Mouse (Mus musculus): ENCODE results near the gene C9.
A peak's percentile ranks its signal among the peaks of the same experiment; 100 is the strongest.

The C9 gene

DNA sequence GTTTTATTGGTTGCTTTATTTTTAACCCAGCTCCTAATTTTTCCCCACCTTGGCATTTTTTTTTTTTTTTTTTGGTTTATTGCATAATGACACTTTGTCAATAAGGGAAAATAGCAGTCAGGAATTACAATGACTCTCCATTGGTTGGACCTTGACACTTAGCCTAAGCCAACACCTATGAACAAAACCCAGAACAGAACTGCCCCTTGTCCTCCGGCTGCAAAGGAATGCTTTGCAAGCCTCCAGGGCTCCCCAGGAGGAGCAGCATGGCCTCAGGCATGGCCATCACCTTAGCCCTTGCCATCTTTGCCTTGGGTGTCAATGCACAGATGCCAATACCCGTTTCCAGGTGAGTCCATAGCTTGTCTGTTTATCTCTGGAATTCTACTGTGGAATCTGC lies at the start of gene C9:
Gene C9 (plus strand): TSS at position 193 of the 400 bp plus-strand sequence.
- no peak for DNase-seq

DNA sequence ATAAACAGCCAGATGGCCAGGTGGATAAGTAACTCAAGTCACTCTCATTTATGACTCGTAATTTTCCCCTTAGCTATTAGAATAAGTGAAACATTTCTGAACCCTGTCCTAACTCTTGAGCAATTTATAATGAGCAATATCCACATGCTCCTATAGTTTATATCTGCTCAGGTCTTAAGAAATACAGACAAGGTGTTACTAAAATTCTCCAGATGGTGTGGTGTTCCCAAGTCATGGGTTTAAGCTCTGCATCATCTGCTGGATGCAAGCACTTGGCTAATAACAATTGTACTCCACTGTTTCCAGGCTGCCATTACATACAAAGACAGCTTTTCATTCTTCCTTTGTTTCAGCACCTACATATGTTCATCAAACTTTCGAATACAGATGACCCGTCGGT lies 46.9 kb upstream of the C9 start:
- DNase-seq: no peak

DNA sequence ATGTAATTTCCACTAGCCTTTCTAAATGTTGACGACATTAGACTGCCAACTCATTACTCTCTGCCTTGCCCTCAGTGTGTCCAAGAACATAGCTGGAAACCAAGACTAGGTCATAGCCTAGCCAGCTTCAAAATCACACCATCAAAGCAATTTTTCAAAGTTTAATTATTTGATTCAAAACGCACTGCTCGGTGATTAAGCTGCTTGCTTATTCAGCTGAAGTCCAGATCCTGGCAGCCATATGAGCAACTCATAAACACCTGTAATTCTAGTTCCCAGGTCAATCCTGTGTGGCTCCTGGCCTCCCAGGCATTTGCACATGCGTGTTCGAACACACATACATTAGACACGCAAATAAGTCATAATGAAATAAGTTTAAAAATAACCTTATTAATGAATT lies 46.2 kb upstream of the C9 start:
- no peak for DNase-seq

DNA sequence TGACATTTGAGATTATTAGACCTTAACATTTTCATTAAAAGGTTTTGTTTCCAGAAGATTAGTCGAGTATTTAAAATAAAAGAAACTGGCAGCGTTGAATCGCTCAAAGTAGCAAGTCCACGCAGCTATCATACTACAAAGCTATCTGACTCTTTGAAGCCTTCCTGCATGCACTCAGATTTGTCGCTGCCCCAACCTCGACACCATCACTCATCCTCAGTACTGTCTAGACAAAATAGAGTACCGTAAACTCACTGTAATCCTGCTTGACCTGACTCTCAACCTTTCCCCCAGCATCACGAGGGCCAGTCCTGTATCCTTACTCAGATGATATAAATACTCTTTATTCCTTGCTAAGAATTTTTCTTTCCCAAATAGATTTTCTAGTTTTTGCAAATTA lies 45.0 kb upstream of the C9 start:
- DNase-seq: no peak

DNA sequence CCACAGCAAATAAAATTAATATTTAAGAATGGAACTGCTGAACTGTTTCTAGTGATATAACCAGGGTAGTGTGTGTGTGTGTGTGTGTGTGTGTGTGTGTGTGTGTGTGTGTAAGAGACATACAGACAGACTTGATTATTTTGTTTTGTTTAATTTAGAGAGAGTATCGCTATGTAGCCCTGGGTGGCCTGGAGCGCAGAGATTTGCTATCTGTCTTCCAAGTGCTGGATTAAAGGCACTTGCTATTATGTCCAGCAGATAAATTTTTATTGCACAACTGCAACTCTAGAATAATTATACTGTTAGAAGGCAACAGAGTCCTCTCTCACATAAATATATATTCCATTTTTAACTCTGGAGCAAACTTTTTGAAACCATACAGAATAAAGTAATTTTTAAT lies 42.7 kb upstream of the C9 start:
- DNase-seq: no peak

DNA sequence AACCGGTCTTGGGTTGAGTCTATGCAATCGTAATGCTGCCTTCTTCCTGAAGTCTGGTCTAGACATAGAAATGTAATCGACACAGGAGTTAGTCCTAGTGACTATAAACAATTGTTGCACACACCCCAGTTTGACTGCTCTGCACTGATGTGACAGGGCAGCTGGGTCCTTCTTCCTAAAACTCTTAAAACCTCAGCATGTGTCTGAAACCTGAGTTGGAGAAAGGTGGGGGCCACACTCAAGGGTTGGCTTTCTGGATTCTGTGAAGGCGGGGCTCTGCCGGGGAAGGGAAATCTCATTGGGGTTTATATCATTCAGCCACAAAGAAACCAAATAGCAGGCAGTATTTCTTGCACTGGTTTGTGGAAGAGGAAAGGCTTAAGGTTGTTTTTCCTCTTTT lies 41.0 kb upstream of the C9 start:
- DNase-seq: no peak

DNA sequence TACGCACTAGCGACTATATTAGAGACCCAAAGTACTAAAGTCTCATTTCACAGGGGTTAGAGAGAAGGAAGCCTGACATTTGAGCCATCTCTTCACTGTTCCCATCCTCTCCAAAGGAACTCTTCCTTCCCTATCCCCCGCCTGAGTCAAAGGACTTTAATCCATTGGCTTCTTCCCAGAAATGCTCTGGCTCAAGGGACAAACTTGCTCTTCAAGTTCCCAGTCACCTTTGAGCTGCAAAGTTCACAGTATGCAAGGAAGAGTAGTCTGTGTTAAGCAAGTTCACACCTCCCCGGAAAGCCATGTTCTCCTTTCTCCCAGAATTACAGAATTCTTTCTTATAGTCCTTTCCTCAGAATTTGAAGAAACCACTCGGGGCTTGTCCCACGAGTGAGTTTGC lies 38.4 kb upstream of the C9 start:
- no peak for DNase-seq

DNA sequence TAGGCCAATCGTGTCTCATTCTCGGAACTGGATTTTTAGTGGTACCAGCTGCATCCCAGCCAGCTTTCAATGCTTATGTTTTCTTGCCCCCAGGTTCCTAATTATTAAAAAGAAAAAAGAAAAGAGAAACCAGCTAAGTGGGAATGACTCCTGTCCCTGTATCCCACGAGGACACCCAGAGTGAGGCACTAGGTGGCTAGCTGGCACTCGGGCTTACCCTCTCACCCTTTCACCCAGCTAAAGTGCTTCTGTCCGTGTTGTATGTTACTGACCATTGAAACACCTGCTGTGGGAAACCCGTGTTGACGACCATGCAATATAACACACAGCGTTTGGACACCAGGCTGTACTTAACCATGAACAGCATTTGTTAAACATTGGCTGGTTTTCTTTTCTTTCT lies 36.1 kb upstream of the C9 start:
- no peak for DNase-seq

DNA sequence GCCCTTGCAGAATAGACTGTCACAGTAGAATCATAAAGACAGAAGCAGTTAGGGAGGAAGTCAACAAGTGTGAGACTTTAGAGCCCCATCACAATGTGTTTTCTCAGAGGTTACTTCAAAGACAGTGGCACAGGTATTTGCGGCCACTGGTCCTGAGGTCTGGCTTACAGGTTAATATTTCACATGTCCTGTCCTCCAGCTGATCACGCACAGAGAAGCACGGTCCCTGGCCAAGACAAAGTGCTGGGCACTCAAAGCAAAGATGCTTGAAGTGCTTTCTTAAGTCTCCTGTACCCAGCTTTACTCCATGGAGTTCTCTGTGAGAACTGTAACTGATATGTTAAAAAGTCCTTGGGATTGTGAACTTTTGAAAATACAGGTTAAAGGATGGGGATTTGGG lies 35.0 kb upstream of the C9 start:
- no peak for DNase-seq

DNA sequence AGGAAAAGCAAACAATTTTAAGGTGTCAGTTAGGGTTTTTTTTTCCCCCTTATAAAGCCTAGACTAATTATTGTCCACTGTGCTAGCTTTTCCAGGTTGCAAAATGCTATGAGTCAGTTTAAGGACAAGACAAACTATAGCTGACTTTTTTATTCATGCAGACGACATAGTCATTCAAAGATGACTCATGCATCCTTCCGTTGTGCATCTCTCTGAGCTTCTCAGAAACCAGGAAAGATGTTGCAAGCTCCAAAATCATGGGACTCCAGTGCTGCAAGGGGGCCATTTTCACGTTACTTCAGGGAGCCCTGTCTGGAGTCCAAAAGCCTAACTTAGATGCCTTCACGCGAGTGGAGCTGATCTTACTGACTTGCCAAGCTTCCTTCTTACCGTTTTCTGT lies 33.8 kb upstream of the C9 start:
- no peak for DNase-seq

DNA sequence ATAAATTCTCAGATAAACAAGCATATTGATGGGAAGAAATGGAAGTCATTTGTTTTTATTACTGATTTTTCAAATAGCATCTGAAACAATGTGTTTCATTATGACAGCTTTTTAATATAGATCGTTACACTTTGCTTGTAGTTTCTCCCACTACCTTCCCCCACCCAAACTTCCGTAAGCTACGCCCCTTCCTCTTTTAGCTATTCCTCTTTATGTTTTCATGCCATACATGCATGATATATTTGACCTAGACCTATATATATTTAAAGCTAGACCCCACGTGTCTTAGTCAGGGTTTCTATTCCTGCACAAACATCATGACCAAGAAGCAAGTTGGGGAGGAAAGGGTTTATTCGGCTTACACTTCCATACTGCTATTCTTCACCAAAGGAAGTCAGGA lies 29.8 kb upstream of the C9 start:
- no peak for DNase-seq

DNA sequence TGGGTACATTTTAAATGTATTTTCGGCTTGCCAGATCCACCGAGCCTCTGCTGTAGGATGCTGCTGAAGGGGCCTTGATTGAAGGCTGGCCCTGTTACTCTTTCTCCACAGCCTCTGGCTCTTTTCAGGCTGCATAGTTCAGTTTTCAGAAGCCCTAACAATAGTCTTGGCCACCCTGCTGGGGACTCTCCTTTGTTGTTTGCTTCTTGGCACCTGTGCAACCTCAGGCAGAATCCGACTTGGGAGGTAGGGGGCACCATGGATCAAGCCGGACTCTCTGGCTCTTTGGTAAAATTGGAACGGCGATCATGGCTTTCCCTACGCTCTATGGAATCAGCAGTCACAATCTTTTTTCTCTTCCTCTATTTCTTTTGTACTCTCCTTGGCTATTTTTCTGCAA lies 13.3 kb upstream of the C9 start:
- no peak for DNase-seq

DNA sequence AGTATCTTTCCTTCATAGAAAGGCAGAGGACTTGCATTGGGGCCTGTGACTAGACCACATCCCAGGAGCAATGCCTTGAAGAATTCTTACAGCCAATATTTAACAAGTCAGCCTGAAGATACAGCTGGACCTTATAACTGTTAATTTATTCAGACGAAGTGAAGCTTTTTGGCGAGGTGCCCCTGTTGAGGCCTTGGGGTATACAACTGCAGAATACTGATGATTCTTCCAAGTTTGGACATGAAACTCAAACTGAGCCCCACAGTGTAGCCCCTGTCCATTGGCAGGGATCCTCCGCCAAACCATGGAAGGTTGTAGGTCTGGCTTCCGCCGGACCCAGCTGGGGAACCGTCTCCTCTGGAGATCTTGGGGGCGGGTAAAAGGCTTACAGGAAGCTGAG lies 12.7 kb upstream of the C9 start:
- DNase-seq: peak; percentile 44 to 59

DNA sequence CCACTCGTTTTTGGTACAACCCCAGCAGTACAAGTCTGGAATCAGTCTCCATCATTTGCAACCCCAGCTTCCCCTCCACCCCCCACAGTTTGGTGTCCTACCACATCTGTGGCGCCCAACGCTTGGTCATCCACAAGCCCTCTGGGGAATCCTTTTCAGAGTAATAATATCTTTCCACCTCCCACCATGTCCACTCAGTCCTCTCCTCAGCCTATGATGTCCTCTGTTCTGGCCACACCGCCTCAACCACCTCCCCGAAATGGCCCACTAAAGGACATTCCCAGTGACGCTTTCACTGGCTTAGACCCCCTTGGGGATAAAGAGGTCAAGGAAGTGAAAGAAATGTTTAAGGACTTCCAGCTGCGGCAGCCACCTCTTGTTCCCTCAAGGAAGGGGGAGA lies 9.8 kb upstream of the C9 start:
- no peak for DNase-seq

DNA sequence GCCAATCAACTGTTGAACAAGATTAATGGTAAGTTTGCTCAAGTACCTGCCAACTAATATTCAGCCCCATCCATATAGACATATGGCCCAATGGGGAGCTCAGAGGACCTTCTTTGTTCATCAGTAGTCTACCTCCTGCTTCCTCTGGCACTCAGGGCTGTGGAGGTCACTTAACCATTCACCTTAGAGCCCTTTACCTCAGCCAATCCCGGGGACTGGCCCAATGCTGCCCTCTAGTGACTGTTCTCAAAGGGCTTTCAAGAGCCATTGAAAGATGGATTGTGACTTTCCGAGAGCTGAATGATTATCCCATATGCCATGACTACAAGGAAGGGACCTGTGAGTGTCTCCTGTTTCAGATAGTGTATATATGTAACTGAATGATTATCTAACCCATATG lies 9.4 kb upstream of the C9 start:
- peak in 1 of 2 experiments; percentile 51 for DNase-seq

DNA sequence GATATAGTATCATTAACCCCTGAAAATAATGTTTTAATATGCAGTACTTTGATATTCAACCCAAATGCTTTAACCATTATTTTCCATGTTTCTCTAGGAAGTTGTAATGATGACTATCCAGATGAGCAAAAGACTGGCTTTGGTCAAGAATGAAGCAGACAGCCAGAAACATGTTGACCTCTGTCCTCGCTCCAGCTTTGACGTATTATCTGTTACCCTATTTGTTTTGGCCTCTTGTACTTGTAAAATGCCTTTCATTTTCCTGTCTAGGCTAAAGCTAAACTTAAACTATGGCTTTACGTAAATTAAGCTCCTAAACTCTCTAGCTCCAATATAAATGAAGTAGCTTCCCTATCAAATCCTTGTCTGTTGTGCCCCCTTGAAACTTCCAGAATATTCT lies 6.4 kb upstream of the C9 start:
- no peak for DNase-seq

DNA sequence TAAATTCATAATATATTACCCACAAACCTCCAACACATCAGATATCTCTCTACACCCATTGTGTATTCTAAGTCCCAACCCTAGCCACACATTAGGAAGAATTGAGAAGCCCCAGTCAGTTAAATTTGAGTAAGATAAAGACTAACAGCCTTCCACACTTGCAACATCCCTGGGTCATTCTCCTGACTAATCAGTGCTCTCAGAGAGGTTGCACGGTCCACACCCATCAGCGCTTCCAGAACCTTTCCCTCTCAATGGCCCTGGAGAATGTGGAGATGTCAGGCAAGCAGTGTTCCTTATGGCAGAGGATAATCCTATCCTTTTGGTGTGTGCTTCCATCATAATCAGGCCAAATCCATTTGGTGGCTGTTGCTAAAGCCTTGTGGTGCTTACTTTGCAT lies 675 bp upstream of the C9 start:
- no peak for DNase-seq

DNA sequence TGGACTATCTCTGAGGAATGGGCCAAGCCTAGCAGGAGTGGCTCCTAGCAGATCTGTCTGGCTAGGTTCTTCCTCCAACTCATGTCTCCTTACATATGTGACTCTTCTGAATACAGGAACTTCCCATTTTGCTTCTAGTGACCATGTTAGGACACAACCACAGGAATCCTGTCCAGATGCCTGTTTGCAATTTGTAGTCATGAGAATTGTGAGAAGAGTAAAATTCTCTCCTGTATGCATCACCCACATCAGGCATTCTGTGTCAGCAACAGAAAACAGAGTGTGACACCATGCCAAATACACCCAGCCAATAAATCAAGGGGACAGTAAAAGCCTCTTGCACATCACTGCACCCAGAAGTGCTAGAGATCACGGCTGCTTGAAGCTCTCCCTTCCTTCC lies 1.1 kb downstream of the C9 start:
- DNase-seq: no peak

DNA sequence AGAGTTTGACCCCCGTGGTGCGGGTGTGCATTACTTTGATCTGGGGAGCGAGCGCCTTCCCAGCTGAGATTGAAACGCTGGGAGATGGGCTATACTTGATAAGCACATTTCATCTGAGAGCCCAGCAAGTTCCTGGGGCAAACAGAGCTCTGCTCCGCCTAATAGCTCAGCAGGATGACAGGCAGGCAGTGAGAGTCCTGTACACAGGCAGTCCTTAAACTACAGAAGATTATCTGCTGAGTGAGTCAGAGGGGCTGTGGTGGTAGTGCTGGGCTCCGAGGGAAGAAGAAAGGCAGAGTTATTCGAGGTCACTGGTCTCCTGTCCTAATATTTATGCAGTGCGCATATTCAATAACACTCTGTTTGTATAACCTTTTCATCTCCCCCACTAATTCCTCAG lies 3.8 kb downstream of the C9 start:
- no peak for DNase-seq

DNA sequence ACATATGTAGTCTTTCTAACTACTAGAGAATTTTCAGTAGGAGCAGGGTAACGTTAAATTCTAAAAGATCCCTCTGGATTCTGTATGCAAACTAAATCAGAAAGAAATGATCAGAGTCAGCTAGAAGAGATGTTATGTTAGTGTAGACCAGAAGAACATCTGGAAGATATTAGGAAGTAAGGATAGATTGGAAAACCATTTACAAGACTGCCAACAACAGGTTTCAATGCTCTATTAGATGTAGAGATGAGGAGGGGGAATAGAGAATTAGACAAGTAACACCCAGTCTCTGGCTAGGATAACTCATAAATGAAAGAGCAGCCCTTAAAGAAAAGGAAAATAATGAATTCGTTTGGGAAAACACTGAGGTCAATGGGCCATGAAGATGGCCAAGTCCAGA lies 9.3 kb downstream of the C9 start:
- no peak for DNase-seq

DNA sequence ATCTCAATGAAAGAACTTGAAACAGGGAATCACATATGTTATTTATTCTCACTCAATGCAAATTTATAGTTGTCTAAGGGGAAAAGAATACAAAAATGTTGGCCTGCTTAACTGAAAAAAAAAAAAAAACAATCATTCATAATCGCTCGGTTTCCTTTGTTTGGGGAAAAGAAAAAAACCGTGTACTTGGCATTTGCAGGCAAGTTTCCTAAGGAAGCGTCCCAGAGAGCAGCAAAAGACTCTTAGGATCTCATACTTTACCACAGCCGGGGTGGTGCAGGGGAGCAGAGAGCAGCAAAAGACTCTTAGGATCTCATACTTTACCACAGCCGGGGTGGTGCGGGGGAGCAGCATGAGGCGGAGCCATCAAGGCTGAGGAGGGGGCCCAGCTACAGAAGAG lies 16.3 kb downstream of the C9 start:
- DNase-seq: no peak

DNA sequence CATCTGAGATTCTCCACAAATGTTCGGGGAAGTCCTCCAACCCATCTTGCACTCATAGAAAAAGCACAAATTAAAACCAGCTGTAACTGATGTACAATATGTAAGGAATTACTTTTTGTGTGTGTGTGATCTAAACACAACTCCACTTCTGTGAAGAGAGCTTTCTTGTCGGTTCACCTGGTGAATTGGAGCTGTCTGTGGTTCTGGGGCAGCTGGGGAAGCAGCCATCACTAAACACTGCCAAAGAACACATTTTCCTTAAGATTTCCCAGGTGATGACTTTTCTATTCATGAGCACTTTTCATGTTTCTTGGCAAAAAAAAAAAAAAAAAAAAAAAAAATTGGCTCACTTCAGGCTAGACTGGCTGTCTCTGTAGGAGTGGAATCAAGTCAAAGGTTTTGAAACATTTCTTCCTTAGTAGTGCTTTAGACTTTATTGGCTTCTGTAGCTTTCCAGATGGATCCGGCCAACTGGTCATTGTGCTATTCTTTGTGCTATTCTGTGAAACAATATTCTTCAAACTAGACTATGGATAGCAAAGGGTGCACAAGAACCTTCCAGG lies 18.3 kb downstream of the C9 start:
- DNase-seq: no peak

DNA sequence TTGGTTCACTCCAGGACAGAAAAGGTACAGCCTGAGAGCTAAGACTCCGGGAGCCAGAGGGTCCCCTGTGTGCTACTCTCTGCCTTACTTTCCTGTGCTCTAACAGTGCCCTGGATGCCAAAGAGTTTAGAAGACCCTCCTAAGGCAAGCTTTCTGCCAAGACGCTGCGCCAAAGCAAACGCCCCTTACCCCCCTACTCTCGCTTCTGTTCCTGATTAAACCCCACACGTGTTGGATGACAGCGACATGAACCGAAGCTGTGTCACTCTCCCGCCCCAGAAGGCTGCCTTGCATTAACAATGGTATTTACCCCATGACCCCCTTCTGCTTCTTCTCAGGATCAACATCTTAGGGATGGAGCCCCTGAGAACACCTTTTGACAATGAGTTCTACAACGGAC lies 21.9 kb downstream of the C9 start:
- no peak for DNase-seq

DNA sequence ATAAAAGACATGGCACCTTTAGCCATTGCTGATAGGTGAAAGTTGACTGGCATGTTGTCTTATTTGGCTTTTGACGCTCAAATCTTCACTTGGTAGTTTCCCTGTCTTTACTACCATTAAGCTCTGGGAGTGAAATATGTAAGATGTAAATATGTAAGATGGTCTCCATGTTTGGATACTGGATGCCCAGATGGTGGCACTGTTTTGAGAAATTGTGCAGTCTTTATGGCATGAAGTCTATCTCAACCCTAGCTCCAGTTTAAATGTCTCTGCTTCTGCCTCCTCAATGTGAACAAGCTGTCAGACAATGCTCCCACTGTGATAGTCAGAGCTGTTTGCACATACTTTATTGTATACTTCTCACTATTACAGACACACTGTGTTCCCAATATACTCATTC lies 23.7 kb downstream of the C9 start:
- no peak for DNase-seq

DNA sequence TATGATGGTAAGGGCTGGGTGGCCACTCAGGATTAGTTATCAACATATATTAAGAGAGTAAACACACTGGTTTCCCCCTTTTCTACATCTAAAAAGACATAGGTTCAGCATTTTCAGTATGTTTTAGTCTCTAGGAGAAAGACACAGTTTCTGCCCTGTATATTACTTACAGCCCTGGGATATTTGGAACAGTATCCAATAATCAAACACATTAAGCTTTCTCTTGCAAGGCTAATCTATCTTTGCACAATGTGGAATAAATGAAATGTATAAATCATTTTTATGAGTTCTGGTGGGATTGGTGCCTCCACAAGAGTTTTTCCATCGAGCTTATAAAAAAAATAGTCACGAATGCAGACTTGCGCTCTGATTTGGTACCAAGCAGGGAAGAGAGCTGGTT lies 24.3 kb downstream of the C9 start:
- no peak for DNase-seq

DNA sequence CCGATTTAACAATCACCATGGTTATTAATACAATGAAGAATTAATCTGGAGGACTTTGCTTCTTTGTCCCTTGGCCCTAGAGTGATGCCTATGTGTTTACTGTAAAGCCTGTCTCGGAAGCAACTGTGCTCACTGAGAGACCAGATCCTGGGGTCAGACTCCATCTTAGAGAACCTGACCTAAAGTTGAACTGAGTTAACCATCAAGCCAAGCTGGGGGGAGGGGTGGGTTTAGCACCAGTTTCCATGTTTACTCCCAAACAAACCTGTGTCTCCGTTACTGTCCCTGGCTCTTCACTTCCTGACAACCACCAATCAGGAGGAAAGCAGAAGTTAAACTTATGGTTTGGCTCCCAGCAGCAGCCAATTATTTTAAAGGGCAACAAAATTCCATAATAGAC lies 38.4 kb downstream of the C9 start:
- no peak for DNase-seq
